Mouse (Mus musculus) kidney, adult 2 months (tissue): ENCODE results near the gene Slc38a1.

Source experiments
- CTCF ChIP-seq: fragments of 200-500 bp; conservative IDR thresholded peaks from 2 replicates; pipeline ENCODE4 v1.5.1; 2011; ENCODE audit warnings: low read depth, mild to moderate bottlenecking, control low read depth, low read length, moderate library complexity, mixed read lengths; ENCODE audit not compliant: insufficient read depth, insufficient read length
- POLR2A ChIP-seq: fragments of 200-500 bp; IDR thresholded peaks from one replicate; pipeline ENCODE4 v1.6.1; 2011; ENCODE audit warnings: low read depth, low read length, control low read depth

- TF ChIP-seq CTCF (no peak), POLR2A (no peak)
These were observed 65.7 kb downstream of the Slc38a1 start for GRCm38 (mm10) chr15:96576998-96577397.
